Comparison of ENCODE assay signal across 23 mouse cellular contexts in the genomic region with DNA sequence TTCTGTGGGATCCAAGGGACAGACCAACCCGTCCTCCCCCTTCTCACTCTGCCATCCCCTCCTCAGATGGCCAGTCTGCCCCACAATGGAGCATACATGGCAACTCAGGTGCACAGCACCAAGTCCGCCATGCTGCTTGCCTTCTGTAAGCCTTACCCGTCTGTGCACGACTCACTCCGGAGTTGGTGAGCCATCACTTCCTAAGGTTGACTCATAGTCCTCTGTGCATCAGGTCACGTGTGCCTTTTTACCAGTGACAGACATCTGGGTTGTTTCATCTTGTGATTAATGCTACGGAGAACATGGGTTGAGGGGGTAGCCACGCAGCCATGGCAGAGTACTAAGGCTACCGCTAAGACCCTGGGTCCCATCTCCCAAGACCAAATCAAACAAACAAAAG. TPM values are rescaled to one million over a fixed set of nuclear protein-coding genes. Genes with fewer than 3 reads are reported as not detected.
DNase-seq lines count a peak whose midpoint lies in the region; TF ChIP-seq lines count a peak whose summit lies in the region.
"Had no signal": no experiment of that assay in that cellular context is flagged by ENCODE, and none has a peak within 500 bp of the region (broad histone marks: within the 10 kb centered on the region; RNA-seq: fewer than 3 reads in every experiment).

No protein-coding gene starts in this region.

- no peaks in the 10 kb centered on the region for H3K9me3 ChIP-seq in midbrain, embryonic 10.5 days (replicated peaks)
- H3K9me3 ChIP-seq: embryonic facial prominence, embryonic 13.5 days; hindbrain, embryonic 15.5 days had no signal

- H3K4me3 ChIP-seq in left cerebral cortex, adult 2 months, result no peak overlapping the region
- H3K4me3 ChIP-seq in midbrain, embryonic 10.5 days, result no peak overlapping the region
- H3K4me3 ChIP-seq: embryonic facial prominence, embryonic 13.5 days; erythroblast, embryonic 14.5 days; hindbrain, embryonic 10.5 days; hindbrain, embryonic 15.5 days; midbrain, embryonic 12.5 days had no signal

- intact Hi-C loops in left cerebral cortex, adult 2 months (cut with DNase I), result no loop called here

- H3K27ac ChIP-seq in left cerebral cortex, adult 2 months, result peak overlapping the region; percentile 28; the same call in 1 of the 2 replicates
- H3K27ac ChIP-seq in midbrain, embryonic 10.5 days (replicated peaks), result no peak overlapping the region
- H3K27ac ChIP-seq: embryonic facial prominence, embryonic 13.5 days; hindbrain, embryonic 10.5 days; hindbrain, embryonic 15.5 days; liver, embryonic 14.5 days; macrophage; midbrain, embryonic 12.5 days had no signal

- no peaks in the 10 kb centered on the region for H3K36me3 ChIP-seq in midbrain, embryonic 10.5 days
- H3K36me3 ChIP-seq: hindbrain, embryonic 10.5 days; hindbrain, embryonic 15.5 days; midbrain, embryonic 12.5 days had no signal

- no peak for TF ChIP-seq CTCF in left cerebral cortex, adult 2 months (IDR thresholded peaks at IDR 0.05)

- H3K27me3 ChIP-seq in midbrain, embryonic 10.5 days (ENCODE audit: low read depth, poor library complexity, severe bottlenecking), result no peaks in the 10 kb centered on the region
- H3K27me3 ChIP-seq: hindbrain, embryonic 15.5 days; midbrain, embryonic 12.5 days had no signal

- DNase-seq in cerebellum, adult 9-11 months, result peak; percentile 46
- no peak for DNase-seq in cerebellum, adult 11 months
- DNase-seq in left cerebral cortex, adult 2 months (ENCODE audit: extremely low spot score in 1 of 2, low spot score in 2 of 2), result no peak
- DNase-seq in left cerebral cortex, adult 18-20 months (ENCODE audit: low spot score in 2 of 2), result no peak
- peak; percentile 82 for DNase-seq in 416B (ENCODE audit: low read depth)
- peak; percentile 75 for DNase-seq in brain, adult 2 months (ENCODE audit: low read depth, low spot score)
- DNase-seq in urinary bladder, postnatal 10 days (ENCODE audit: low spot score), result no peak
- no peak for DNase-seq in midbrain, embryonic 10.5 days (ENCODE audit: low spot score)
- DNase-seq: adrenal gland, postnatal 36 days; gastrocnemius, postnatal 10 days; kidney, adult 18-20 months; layer of hippocampus, postnatal 36 days; liver; right cerebral cortex, postnatal 25 days; thymus, postnatal 14 days had no signal

- WGBS in midbrain, embryonic 10.5 days, result 87% methylated on average over 9 of the region's 9 CpGs

- H3K4me1 ChIP-seq in midbrain, embryonic 10.5 days, result 0 out of 2 replicates have a peak, but pooled peaks cover 5% of the 10 kb centered on the region
- H3K4me1 ChIP-seq: midbrain, embryonic 12.5 days had no signal

RNA-seq across cellular contexts. Expression of a gene that starts 9.2 kb away (rescaled TPM):
- 100 to 1,000 TPM; 767 to 781 TPM for total RNA-seq in left cerebral cortex, adult 2 months (2021)
- total RNA-seq in left cerebral cortex, adult 18-20 months (2021), result 100 to 1,000 TPM; 762 to 804 TPM
- 9.4 and 21.6 TPM in 2 replicates for polyA plus RNA-seq in midbrain, embryonic 10.5 days (2016; fragmentation: Nextera tagmentation; extraction: Ambion mirVana)
- total RNA-seq: MEL had no signal

RNA-seq across cellular contexts. Expression of a gene that starts 9.4 kb away (rescaled TPM):
- total RNA-seq in left cerebral cortex, adult 2 months (2021), result 1 to 10 TPM; 7.4 to 8.2 TPM
- 1 to 10 TPM; 7.1 to 9.0 TPM for total RNA-seq in left cerebral cortex, adult 18-20 months (2021)
- polyA plus RNA-seq in midbrain, embryonic 10.5 days (2016; fragmentation: Nextera tagmentation; extraction: Ambion mirVana), result 6.7 and 7.7 TPM in 2 replicates

RNA-seq across cellular contexts. Expression of a gene that starts 59.8 kb away (rescaled TPM):
- 100 to 1,000 TPM; 135 to 147 TPM for total RNA-seq in left cerebral cortex, adult 2 months (2021)
- total RNA-seq in left cerebral cortex, adult 18-20 months (2021), result 100 to 1,000 TPM; 109 to 132 TPM
- polyA plus RNA-seq in midbrain, embryonic 10.5 days (2016; fragmentation: Nextera tagmentation; extraction: Ambion mirVana), result 46.9 and 49.6 TPM in 2 replicates

Comparison
In these comparisons a context has a peak if more than half of its experiments do, and no peak if none do; other contexts are left out.
1. DNase-seq: peak in cerebellum, adult 9-11 months (single experiment), 416B (single experiment) and brain, adult 2 months (single experiment); none in cerebellum, adult 11 months (single experiment), left cerebral cortex, adult 2 months (0 of 2), left cerebral cortex, adult 18-20 months (0 of 2), urinary bladder, postnatal 10 days (single experiment) and midbrain, embryonic 10.5 days (single experiment).